Comparison of ENCODE assay signal across 29 mouse cellular contexts in the genomic region with DNA sequence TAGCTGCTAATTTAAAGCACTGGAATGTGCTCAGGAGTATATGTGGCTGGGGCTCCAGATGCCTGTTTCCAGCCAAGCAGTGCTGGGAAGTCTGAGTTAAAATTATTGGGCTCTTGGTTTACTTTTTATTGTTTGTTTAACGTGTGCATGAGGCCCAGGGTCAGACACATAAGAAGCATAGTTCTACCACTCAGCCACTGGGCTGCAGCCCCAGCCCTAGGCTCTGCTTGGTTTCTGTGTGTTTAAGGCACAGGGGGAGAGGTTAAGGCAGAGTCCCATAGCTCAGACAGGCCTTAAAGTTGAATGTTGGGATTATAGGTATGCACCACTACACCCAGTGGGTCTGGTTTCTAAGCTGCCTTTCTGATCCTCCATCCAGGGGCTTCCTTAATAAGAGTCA. TPM values are rescaled to one million over a fixed set of nuclear protein-coding genes. Genes with fewer than 3 reads are reported as not detected.
DNase-seq lines count a peak whose midpoint lies in the region; ATAC-seq and TF ChIP-seq lines count a peak whose summit lies in the region.
"Had no signal": no experiment of that assay in that cellular context is flagged by ENCODE, and none has a peak within 500 bp of the region (broad histone marks: within the 10 kb centered on the region; RNA-seq: fewer than 3 reads in every experiment).

No protein-coding gene starts in this region.

- intact Hi-C loops in heart, postnatal 14 days (cut with DNase I), result no loop called here

- no peak overlapping the region for H3K9ac ChIP-seq in stomach, embryonic 14.5 days (replicated peaks; ENCODE audit: low read depth, low read length)
- H3K9ac ChIP-seq in stomach, postnatal 0 days (ENCODE audit: low read length), result no peak overlapping the region
- H3K9ac ChIP-seq: embryonic facial prominence, embryonic 12.5 days; embryonic facial prominence, embryonic 15.5 days; forebrain, postnatal 0 days; heart, embryonic 12.5 days; heart, embryonic 15.5 days; hindbrain, embryonic 14.5 days had no signal

- H3K9me3 ChIP-seq in stomach, embryonic 14.5 days (ENCODE audit: control insufficient read depth, low read depth, low read length), result no peaks in the 10 kb centered on the region
- no peaks in the 10 kb centered on the region for H3K9me3 ChIP-seq in stomach, postnatal 0 days (ENCODE audit: control insufficient read depth, low read length)
- H3K9me3 ChIP-seq: embryonic facial prominence, embryonic 12.5 days; embryonic facial prominence, embryonic 15.5 days; heart, embryonic 12.5 days; heart, embryonic 15.5 days had no signal

- H3K27ac ChIP-seq in stomach, embryonic 14.5 days (ENCODE audit: low read length), result no peak overlapping the region
- no peak overlapping the region for H3K27ac ChIP-seq in stomach, postnatal 0 days (replicated peaks)
- H3K27ac ChIP-seq: embryonic facial prominence, embryonic 12.5 days; embryonic facial prominence, embryonic 15.5 days; gastrocnemius, adult 2 months; heart, embryonic 15.5 days; hindbrain, embryonic 14.5 days; hindbrain, postnatal 0 days had no signal

- no peak overlapping the region for H3K4me2 ChIP-seq in stomach, embryonic 14.5 days (replicated peaks; ENCODE audit: low read depth, low read length)
- no peak overlapping the region for H3K4me2 ChIP-seq in stomach, postnatal 0 days (replicated peaks; ENCODE audit: low read depth)
- H3K4me2 ChIP-seq: embryonic facial prominence, embryonic 12.5 days; embryonic facial prominence, embryonic 15.5 days; heart, embryonic 12.5 days; heart, embryonic 15.5 days; hindbrain, embryonic 14.5 days had no signal

- no peak overlapping the region for H3K4me3 ChIP-seq in stomach, embryonic 14.5 days (ENCODE audit: low read depth, low read length)
- no peak overlapping the region for H3K4me3 ChIP-seq in stomach, postnatal 0 days (ENCODE audit: low read depth, low read length)
- H3K4me3 ChIP-seq: embryonic facial prominence, embryonic 12.5 days; embryonic facial prominence, embryonic 15.5 days; gastrocnemius, adult 2 months; heart, embryonic 12.5 days; heart, embryonic 15.5 days had no signal

- ATAC-seq in stomach, embryonic 14.5 days (ENCODE audit: insufficient number of reproducible peaks, insufficient read depth, low FRiP score, low read depth), result 0 out of 2 replicates have a peak, but pooled peaks have one; percentile 23
- peak; percentile 79 for ATAC-seq in stomach, postnatal 0 days (ENCODE audit: low FRiP score, low TSS enrichment)
- no peak for ATAC-seq in CD4-positive, CD25-positive, alpha-beta regulatory T cell, adult 4 months
- ATAC-seq: forebrain, embryonic 14.5 days; forebrain, postnatal 0 days; hindbrain, postnatal 0 days had no signal

- 35% methylated on average over 1 of the region's 1 CpGs for WGBS in stomach, embryonic 14.5 days
- WGBS in stomach, postnatal 0 days, result 25% methylated on average over 1 of the region's 1 CpGs

- H3K27me3 ChIP-seq in stomach, embryonic 14.5 days (ENCODE audit: control insufficient read depth, insufficient read depth, low read length), result no peaks in the 10 kb centered on the region
- H3K27me3 ChIP-seq in stomach, postnatal 0 days (ENCODE audit: control insufficient read depth, insufficient read depth, low read length), result no peaks in the 10 kb centered on the region
- H3K27me3 ChIP-seq: embryonic facial prominence, embryonic 12.5 days; embryonic facial prominence, embryonic 15.5 days; heart, embryonic 12.5 days; heart, embryonic 15.5 days had no signal

- peaks cover 2% of the 10 kb centered on the region; the same call in 1 of the 2 replicates for H3K36me3 ChIP-seq in stomach, embryonic 14.5 days (ENCODE audit: control insufficient read depth, insufficient read depth, low read length)
- no peaks in the 10 kb centered on the region; the same call in 1 of the 2 replicates for H3K36me3 ChIP-seq in stomach, postnatal 0 days (ENCODE audit: control insufficient read depth, insufficient read depth, low read length)
- H3K36me3 ChIP-seq: heart, embryonic 15.5 days had no signal

- 0 out of 2 replicates have a peak, but pooled peaks cover 7% of the 10 kb centered on the region for H3K4me1 ChIP-seq in stomach, embryonic 14.5 days (ENCODE audit: control insufficient read depth, insufficient read depth, low read length)
- H3K4me1 ChIP-seq in stomach, postnatal 0 days (replicated peaks; ENCODE audit: control insufficient read depth, insufficient read depth), result no peaks in the 10 kb centered on the region

- no peak for TF ChIP-seq EP300 in stomach, postnatal 0 days (optimal IDR thresholded peaks at IDR 0.05)

- DNase-seq in heart, adult 11 months, result peak; percentile 68
- no peak for DNase-seq in heart, postnatal 14 days
- DNase-seq in adipocyte (ENCODE audit: low spot score), result peak; percentile 65
- DNase-seq in stomach, postnatal 0 days (ENCODE audit: low spot score), result no peak
- DNase-seq in right cerebral cortex, postnatal 4 days, result no peak
- DNase-seq: adrenal gland, postnatal 10 days; adrenal gland, postnatal 36 days; cerebellum, adult 18-20 months; cerebellum, adult 9-11 months; cerebellum, postnatal 25 days; forebrain, postnatal 0 days; gastrocnemius, adult 2 months; gastrocnemius, postnatal 14 days; heart, adult 18-20 months; heart, postnatal 10 days; heart, postnatal 4 days had no signal

- no peak for TF ChIP-seq CTCF in stomach, postnatal 0 days (IDR thresholded peaks at IDR 0.05; ENCODE audit: low read depth)

RNA-seq across cellular contexts. Expression of a gene that starts 21.8 kb away (rescaled TPM):
- total RNA-seq in heart, postnatal 14 days (2021), result 10 to 100 TPM; 29.9 to 30.3 TPM
- 22.4 and 30.1 TPM in 2 replicates for polyA plus RNA-seq in stomach, embryonic 14.5 days (2014; fragmentation: Nextera tagmentation; extraction: Ambion mirVana)
- 18.2 and 20.2 TPM in 2 replicates for polyA plus RNA-seq in stomach, postnatal 0 days (2015; fragmentation: Nextera tagmentation; extraction: Ambion mirVana)
- 10 to 100 TPM; 21.4 to 22.1 TPM for polyA plus RNA-seq in CD4-positive, CD25-positive, alpha-beta regulatory T cell, adult 4 months (2017; shearing (Covaris generic))

RNA-seq across cellular contexts. Expression of a gene that starts 21.9 kb away (rescaled TPM):
- total RNA-seq in heart, postnatal 14 days (2021), result 10 to 100 TPM; 12.5 to 15.0 TPM
- polyA plus RNA-seq in stomach, embryonic 14.5 days (2014; fragmentation: Nextera tagmentation; extraction: Ambion mirVana), result 21.9 and 23.9 TPM in 2 replicates
- 13.4 and 14.5 TPM in 2 replicates for polyA plus RNA-seq in stomach, postnatal 0 days (2015; fragmentation: Nextera tagmentation; extraction: Ambion mirVana)
- 10 to 100 TPM in 1 of 2 experiments, 1 to 10 TPM in 1; 8.7 to 12.1 TPM for polyA plus RNA-seq in CD4-positive, CD25-positive, alpha-beta regulatory T cell, adult 4 months (2017; shearing (Covaris generic))

RNA-seq across cellular contexts. Expression of a gene that starts 39.1 kb away (rescaled TPM):
- total RNA-seq in heart, postnatal 14 days (2021), result not detected
- polyA plus RNA-seq in stomach, embryonic 14.5 days (2014; fragmentation: Nextera tagmentation; extraction: Ambion mirVana), result not detected in 2 replicates
- polyA plus RNA-seq in stomach, postnatal 0 days (2015; fragmentation: Nextera tagmentation; extraction: Ambion mirVana), result 0.80 and 1.0 TPM in 2 replicates
- not detected for polyA plus RNA-seq in CD4-positive, CD25-positive, alpha-beta regulatory T cell, adult 4 months (2017; shearing (Covaris generic))
- total RNA-seq: adrenal gland, adult 18-20 months; adrenal gland, postnatal 10 days; adrenal gland, postnatal 36 days; common myeloid progenitor, adult 5-6 weeks; gastrocnemius, adult 2 months; gastrocnemius, postnatal 14 days; gastrocnemius, postnatal 4 days; heart, adult 18-20 months; heart, postnatal 10 days; heart, postnatal 4 days; hindbrain, postnatal 0 days; MEL had no signal
- polyA plus RNA-seq: embryonic facial prominence, embryonic 12.5 days; heart, embryonic 12.5 days; heart, embryonic 15.5 days had no signal

Comparison
In these comparisons a context has a peak if more than half of its experiments do, and no peak if none do; other contexts are left out.
1. DNase-seq: peak in heart, adult 11 months (single experiment) and adipocyte (single experiment); none in heart, postnatal 14 days (0 of 2), stomach, postnatal 0 days (single experiment) and right cerebral cortex, postnatal 4 days (single experiment).